Mouse (Mus musculus): ENCODE measurements around the gene Dip2a. TPM values are rescaled to one million over a fixed set of nuclear protein-coding genes. Genes with fewer than 3 reads are reported as not detected.

The Dip2a gene
- polyA plus RNA-seq, 1 experiment from 2014 or later, result 8.1 TPM

DNA sequence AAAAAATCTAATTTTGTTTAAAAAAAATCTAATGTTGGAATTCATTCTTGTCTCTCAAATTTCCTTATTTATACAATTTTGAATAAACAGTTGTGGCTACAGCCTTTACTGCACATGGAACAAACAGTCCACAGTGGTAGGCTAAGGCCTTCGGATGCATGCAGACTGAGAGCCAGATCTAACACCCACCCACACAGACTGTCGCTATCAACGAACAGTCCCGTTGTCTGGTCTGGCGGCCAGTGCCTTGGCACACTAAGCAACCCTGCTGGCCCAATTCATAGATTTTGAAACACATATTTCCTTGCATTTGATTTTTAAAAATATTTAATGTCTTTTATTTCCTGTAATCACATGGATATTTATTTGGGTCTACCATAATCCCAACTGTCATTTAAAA, 45.0 kb downstream of the Dip2a start:
- no peak overlapping the region for H3K4me3 ChIP-seq
- no peaks in the 10 kb centered on the region for H3K27me3 ChIP-seq (replicated peaks)
- H3K4me1 ChIP-seq, result no peaks in the 10 kb centered on the region
- H3K9ac ChIP-seq, result no peak overlapping the region
- H3K9me3 ChIP-seq, result no peaks in the 10 kb centered on the region
- no peak overlapping the region for H3K4me2 ChIP-seq
- ATAC-seq (ENCODE audit: extremely low read depth, insufficient number of reproducible peaks, low FRiP score, low TSS enrichment), result no peak
- H3K36me3 ChIP-seq, result peaks cover 88% of the 10 kb centered on the region
- WGBS, result 81% methylated on average over 5 of the region's 5 CpGs
- H3K27ac ChIP-seq (replicated peaks), result no peak overlapping the region

DNA sequence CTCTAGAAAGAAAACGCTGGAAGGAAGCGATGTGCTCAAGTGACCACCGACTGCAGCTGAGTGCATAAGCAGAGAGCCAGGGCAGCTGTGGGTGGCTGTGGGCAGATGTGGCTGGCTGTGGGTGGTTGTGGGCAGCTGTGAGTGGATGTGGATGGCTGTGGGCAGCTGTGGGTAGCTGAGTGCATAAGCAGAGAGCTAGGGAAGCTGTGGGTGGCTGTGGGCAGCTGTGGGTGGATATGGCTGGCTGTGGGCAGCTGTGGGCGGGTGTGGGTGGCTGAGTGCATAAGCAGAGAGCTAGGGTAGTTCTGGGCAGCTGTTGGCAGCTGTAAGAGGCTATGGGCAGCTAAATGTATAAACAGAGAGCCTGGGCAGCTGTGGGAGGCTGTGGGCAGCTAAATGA, 51.9 kb downstream of the Dip2a start:
- no peak overlapping the region for H3K27ac ChIP-seq (replicated peaks)
- H3K4me1 ChIP-seq, result no peaks in the 10 kb centered on the region
- no peak overlapping the region for H3K4me2 ChIP-seq
- H3K9me3 ChIP-seq, result no peaks in the 10 kb centered on the region
- 83% methylated on average over 4 of the region's 4 CpGs for WGBS
- H3K36me3 ChIP-seq, result peaks cover 96% of the 10 kb centered on the region
- no peak for ATAC-seq (ENCODE audit: extremely low read depth, insufficient number of reproducible peaks, low FRiP score, low TSS enrichment)
- H3K27me3 ChIP-seq (replicated peaks), result no peaks in the 10 kb centered on the region
- H3K4me3 ChIP-seq, result no peak overlapping the region
- no peak overlapping the region for H3K9ac ChIP-seq

GRCm38 (mm10) chr10:76289936-76290671, 55.0 kb downstream of the Dip2a start:
- WGBS, result 74% methylated on average over 3 of the region's 3 CpGs
- Histone ChIP-seq H3K9me3 (no peaks in the 10 kb centered on the region), H3K27me3 (replicated peaks) (no peaks in the 10 kb centered on the region), H3K4me1 (no peaks in the 10 kb centered on the region), H3K4me2 (no peak overlapping the region), H3K36me3 (peaks cover 98% of the 10 kb centered on the region), H3K4me3 (no peak overlapping the region), H3K27ac (replicated peaks) (no peak overlapping the region), H3K9ac (no peak overlapping the region)
- no peak for ATAC-seq (ENCODE audit: extremely low read depth, insufficient number of reproducible peaks, low FRiP score, low TSS enrichment)

DNA sequence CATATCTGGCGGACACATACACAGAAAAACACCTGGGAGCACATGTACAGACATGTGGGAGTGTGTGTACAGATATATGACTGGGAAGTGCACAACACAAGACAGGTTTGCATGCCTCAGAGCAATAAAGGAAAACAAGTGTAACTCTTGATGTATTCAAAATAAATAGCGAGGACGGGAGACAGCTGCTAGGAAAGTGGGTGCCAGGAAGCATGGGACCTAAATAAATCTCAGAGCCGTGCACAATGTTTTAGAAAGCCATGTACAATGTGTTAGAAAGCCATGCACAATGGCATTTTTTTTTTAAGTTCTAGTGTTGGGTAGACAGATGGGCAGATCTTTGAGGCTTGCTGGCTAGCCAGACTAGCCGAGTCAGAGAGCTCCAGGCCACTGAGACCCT, 56.0 kb downstream of the Dip2a start:
- Histone ChIP-seq H3K9ac (no peak overlapping the region), H3K4me2 (no peak overlapping the region), H3K9me3 (no peaks in the 10 kb centered on the region), H3K36me3 (peaks cover 98% of the 10 kb centered on the region), H3K4me1 (no peaks in the 10 kb centered on the region), H3K4me3 (no peak overlapping the region), H3K27me3 (replicated peaks) (no peaks in the 10 kb centered on the region), H3K27ac (replicated peaks) (no peak overlapping the region)
- no peak for ATAC-seq (ENCODE audit: extremely low read depth, insufficient number of reproducible peaks, low FRiP score, low TSS enrichment)
- WGBS, result 82% methylated on average over 5 of the region's 5 CpGs

DNA sequence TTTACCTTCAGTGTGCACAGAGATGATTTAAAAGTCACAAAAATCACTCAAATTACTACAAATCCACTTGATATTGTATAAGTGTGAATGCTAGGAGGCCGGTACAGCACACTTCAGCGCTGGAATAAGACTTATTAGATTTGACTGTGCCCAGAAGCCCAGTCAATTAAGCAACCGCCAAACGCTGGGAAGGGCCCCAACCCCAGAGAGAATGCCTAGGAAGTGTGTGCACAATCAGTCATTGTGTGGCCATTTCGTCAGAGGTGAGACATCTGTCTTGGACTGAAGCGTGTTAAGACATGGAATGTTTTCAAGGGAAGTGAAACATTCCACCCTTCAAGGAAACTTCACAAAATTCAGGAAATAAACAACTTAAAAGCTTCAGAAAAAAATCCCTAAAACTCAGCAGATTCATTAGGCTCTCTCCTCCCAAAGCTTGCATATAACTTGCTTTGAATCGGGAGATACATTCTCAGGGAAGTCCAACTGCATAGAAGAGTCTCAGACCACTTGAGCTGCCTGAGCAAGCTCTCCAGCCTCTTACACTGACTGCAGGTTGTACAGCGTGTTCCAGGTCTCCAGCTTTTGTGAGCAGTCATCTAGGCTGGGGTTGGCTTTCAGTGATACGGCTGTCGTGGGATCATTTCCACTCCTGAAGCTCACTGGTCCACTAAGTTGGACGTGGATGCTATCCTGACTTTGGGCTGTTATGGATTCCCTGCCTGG, 56.7 kb downstream of the Dip2a start:
- WGBS, result 70% methylated on average over 11 of the region's 11 CpGs
- Histone ChIP-seq H3K27ac (replicated peaks) (no peak overlapping the region), H3K4me2 (no peak overlapping the region), H3K9ac (no peak overlapping the region), H3K4me1 (no peaks in the 10 kb centered on the region), H3K9me3 (no peaks in the 10 kb centered on the region), H3K4me3 (no peak overlapping the region), H3K27me3 (replicated peaks) (no peaks in the 10 kb centered on the region), H3K36me3 (peaks cover 98% of the 10 kb centered on the region)
- ATAC-seq (ENCODE audit: extremely low read depth, insufficient number of reproducible peaks, low FRiP score, low TSS enrichment), result no peak

DNA sequence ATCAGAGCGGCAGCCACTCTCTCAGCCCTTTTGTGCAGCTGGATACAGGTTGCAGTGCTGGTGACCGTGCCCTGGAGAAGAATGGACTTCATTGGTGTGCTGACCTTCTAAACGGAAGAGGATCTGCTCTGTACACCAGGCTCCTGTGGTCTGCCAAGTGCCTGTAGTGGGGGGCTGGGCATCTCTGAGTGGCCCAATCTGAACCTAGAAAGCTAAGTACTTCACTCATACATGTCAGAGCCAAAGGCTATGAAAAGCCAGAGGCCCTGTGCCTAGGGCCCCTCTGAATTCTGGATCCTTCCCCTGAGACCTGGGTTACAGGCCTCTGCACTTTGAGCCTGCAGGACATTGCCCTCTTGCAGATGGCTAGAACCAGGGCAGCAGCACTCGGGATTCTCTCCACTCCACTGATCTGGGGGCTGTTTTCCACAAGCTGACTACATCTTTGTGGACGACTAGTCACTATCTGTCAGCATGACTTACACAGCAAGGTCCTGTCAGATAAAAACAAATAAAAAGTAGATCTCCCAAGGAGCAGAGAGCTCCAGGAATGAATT, 66.5 kb downstream of the Dip2a start:
- H3K4me3 ChIP-seq, result no peak overlapping the region
- no peak overlapping the region for H3K9ac ChIP-seq
- H3K27ac ChIP-seq (replicated peaks), result no peak overlapping the region
- H3K36me3 ChIP-seq, result peaks cover 93% of the 10 kb centered on the region
- ATAC-seq (ENCODE audit: extremely low read depth, insufficient number of reproducible peaks, low FRiP score, low TSS enrichment), result no peak
- no peak overlapping the region for H3K4me2 ChIP-seq
- no peaks in the 10 kb centered on the region for H3K9me3 ChIP-seq
- 59% methylated on average over 5 of the region's 5 CpGs for WGBS
- no peaks in the 10 kb centered on the region for H3K4me1 ChIP-seq
- H3K27me3 ChIP-seq (replicated peaks), result no peaks in the 10 kb centered on the region

DNA sequence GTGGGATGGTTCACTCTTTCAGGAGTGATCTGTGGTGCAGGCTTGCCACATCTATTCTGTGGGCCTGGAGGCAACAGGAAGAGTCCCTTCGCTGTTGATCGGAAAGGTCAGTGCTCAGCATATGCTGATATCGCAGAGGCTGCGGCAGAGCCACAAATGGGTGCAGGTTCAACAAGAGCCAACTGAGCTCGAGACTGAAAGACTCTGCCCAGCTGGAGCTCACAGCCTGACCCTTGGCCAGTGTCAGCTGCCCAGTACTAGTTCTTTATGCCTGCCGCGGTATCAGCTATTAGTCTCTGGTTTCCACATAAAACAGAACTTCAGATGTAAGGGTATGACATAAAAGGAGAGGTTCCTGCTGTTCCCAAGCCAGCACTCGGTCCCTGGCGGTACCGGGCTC, 69.8 kb downstream of the Dip2a start:
- peaks cover 88% of the 10 kb centered on the region for H3K36me3 ChIP-seq
- H3K9me3 ChIP-seq, result no peaks in the 10 kb centered on the region
- ATAC-seq (ENCODE audit: extremely low read depth, insufficient number of reproducible peaks, low FRiP score, low TSS enrichment), result no peak

GRCm38 (mm10) chr10:76271238-76271637, 73.9 kb downstream of the Dip2a start:
- 38% methylated on average over 8 of the region's 8 CpGs for WGBS
- ATAC-seq (ENCODE audit: extremely low read depth, insufficient number of reproducible peaks, low FRiP score, low TSS enrichment), result no peak
- H3K9ac ChIP-seq, result no peak overlapping the region
- no peak overlapping the region for H3K4me2 ChIP-seq
- H3K9me3 ChIP-seq, result no peaks in the 10 kb centered on the region
- H3K27me3 ChIP-seq (replicated peaks), result no peaks in the 10 kb centered on the region
- H3K36me3 ChIP-seq, result peaks cover 90% of the 10 kb centered on the region
- H3K4me1 ChIP-seq, result peaks cover 7% of the 10 kb centered on the region
- H3K27ac ChIP-seq (replicated peaks), result no peak overlapping the region
- H3K4me3 ChIP-seq, result no peak overlapping the region

More for the DNA sequence above, 69.8 kb downstream of the Dip2a start:
- Histone ChIP-seq H3K9ac (no peak overlapping the region), H3K27ac (replicated peaks) (no peak overlapping the region), H3K4me1 (no peaks in the 10 kb centered on the region), H3K27me3 (replicated peaks) (no peaks in the 10 kb centered on the region), H3K4me2 (no peak overlapping the region), H3K4me3 (no peak overlapping the region)
- WGBS, result 70% methylated on average over 10 of the region's 10 CpGs

DNA sequence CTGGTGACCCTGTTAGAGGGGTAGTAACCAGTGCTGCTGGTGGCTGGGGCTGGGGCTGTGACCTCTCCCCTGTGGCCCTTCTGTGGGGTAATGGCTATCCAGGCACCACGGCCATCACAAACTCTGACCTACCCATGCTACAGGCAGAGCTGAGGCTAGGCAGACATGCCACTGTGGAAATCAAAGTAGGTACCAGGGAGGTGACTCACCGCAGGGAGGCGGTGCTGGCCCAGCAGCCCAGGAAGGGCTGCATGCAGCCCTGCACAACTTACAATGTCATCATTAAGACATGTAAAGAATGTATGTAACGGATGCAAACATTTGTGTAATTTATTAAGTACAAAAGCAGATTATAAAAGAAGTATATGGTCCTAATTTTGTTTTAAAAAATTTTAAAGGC, 82.7 kb downstream of the Dip2a start:
- H3K9ac ChIP-seq, result no peak overlapping the region
- H3K4me3 ChIP-seq, result no peak overlapping the region
- ATAC-seq (ENCODE audit: extremely low read depth, insufficient number of reproducible peaks, low FRiP score, low TSS enrichment), result no peak
- WGBS, result 48% methylated on average over 4 of the region's 4 CpGs
- H3K36me3 ChIP-seq, result peaks cover 44% of the 10 kb centered on the region
- no peaks in the 10 kb centered on the region for H3K9me3 ChIP-seq
- H3K4me2 ChIP-seq, result no peak overlapping the region
- peaks cover 22% of the 10 kb centered on the region for H3K4me1 ChIP-seq
- H3K27me3 ChIP-seq (replicated peaks), result no peaks in the 10 kb centered on the region
- H3K27ac ChIP-seq (replicated peaks), result no peak overlapping the region

GRCm38 (mm10) chr10:76261447-76261846, 83.6 kb downstream of the Dip2a start:
- ATAC-seq (ENCODE audit: extremely low read depth, insufficient number of reproducible peaks, low FRiP score, low TSS enrichment), result no peak; the same call in 1 of the 2 replicates
- Histone ChIP-seq H3K27ac (replicated peaks) (no peak overlapping the region), H3K4me2 (no peak overlapping the region), H3K27me3 (replicated peaks) (no peaks in the 10 kb centered on the region), H3K9me3 (no peaks in the 10 kb centered on the region), H3K4me1 (peaks cover 29% of the 10 kb centered on the region), H3K9ac (no peak overlapping the region), H3K36me3 (peaks cover 36% of the 10 kb centered on the region), H3K4me3 (no peak overlapping the region)
- WGBS, result 74% methylated on average over 3 of the region's 3 CpGs

GRCm38 (mm10) chr10:76260358-76261059, 84.6 kb downstream of the Dip2a start:
- Histone ChIP-seq H3K36me3 (peaks cover 27% of the 10 kb centered on the region), H3K9ac (no peak overlapping the region), H3K4me2 (no peak overlapping the region), H3K27me3 (replicated peaks) (no peaks in the 10 kb centered on the region), H3K27ac (replicated peaks) (no peak overlapping the region), H3K9me3 (no peaks in the 10 kb centered on the region), H3K4me1 (peaks cover 32% of the 10 kb centered on the region), H3K4me3 (no peak overlapping the region)
- WGBS, result 52% methylated on average over 11 of the region's 11 CpGs
- ATAC-seq (ENCODE audit: extremely low read depth, insufficient number of reproducible peaks, low FRiP score, low TSS enrichment), result no peak

Data from heart, embryonic 13.5 days (tissue).